Mouse (Mus musculus): ENCODE data around the gene Vmn2r6. TPM values are rescaled to one million over a fixed set of nuclear protein-coding genes. Genes with fewer than 3 reads are reported as not detected.
"Not testable (repeated sequence)": the region's sequence is repeated elsewhere in the genome, so short reads cannot be mapped to it uniquely, and the experiment has no call there.

Gene Vmn2r6
- not detected in 2 replicates for total RNA-seq (2021)
- long read RNA-seq, result 0 reads

DNA sequence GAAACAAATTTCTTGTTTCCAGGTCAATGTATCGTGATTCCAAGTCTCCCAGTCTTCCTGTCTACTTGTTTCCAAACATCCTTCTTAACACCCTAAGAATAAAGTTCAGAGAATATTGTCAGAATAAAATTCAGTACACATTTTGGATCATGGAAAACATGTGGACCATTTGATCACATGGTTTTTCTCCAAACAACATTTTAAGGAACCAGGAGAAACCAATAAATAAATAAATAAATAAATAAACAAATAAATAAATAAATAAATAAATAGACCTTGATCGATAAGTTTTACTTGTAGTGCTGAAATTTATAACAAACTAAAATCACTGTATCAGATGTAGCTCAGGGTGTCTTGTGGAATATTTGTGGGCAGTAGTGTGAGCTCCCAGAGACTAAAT is at the start of gene Vmn2r6:
Gene Vmn2r6 (minus strand): TSS at position 101 of the 400 bp plus-strand sequence.
- DNase-seq, result not testable (repeated sequence)

DNA sequence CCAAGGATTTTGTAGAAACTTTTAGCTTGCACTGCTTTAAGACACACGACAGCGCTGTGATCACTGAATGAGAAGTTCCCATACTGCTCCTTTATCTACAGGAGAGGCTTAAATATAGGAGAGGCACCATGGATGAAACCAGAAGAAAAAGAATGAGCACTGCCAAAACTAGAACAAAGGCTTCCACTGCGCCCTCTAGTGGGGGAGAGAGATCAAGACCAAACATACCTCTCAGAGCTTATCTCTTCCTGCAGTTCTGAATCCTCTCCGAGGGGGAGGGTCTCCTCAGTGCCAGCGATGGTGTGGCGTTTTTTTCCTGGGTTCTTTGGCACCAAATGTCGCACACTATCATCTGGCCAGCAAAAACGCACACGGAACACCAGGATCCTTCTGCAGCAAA is 22.0 kb upstream of the Vmn2r6 start:
- peak; percentile 4 for DNase-seq

DNA sequence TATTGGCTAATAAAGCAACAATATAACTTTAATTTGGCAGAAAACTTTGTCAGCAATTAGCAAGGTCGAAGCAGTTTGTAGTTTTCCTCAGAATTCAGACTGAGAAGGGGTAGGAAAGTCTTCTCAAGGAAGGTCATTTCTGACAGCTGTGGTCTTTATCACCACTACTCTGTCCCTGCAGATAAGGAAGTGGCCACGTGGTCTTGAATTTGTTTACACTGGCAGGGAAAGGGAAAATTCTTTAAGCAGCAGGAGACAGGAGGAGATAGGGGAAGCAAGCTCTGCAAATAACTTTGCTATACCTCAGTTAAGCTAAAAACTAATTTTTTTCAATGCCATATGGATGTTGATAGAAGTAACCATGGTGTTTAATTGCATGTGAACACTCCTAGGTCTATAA is 3.2 kb upstream of the Vmn2r6 start:
- not testable (repeated sequence) for DNase-seq

DNA sequence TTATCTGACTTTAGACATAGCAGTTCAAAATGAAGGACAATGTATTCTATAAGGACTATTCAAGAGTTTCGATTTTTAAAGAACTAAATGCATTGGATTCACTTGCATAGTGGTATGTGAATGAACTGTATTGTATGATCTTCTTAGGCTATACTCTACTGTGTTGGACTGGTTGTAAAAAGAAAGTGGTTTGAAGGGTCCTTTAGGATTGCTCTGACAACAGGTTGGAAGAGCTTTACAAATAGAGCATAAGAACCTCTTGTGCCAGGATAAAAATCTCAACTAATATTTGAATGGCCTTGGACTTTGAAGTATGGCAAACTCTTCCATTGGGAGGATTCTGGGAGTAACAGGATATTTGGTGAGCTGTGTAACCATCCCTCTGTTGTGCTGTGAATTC is 42.0 kb downstream of the Vmn2r6 start:
- not testable (repeated sequence) for DNase-seq

DNA sequence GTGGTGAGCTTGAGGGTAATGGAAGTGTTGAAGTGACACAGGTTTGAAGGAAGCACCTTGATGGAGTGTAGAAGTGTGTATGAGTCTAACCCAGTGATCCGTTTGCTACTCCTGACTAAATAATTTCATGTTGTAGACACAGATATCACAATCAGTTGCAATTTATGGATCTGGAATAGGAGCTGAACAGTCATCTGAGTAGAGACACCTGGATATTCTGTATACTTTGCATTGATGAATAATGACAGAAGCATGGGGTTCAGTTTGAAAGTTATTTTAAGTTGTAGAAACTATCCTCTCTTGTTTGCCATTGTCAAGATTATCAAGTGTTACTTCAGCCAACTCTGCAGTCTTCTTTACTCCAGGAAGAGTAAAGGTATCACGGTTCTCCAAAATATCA is 55.9 kb downstream of the Vmn2r6 start, which contains the start of gene Vmn2r5:
Gene Vmn2r5 (minus strand): TSS at position 101 of the 400 bp plus-strand sequence.
- DNase-seq, result not testable (repeated sequence)

Other genes starting within 250 kb of the Vmn2r6 start
- not detected in 2 replicates for gene Vmn2r4, start 150.5 kb downstream of the Vmn2r6 start, total RNA-seq (2021)
- not detected in 2 replicates for gene Vmn2r5, start 56.0 kb downstream of the Vmn2r6 start, total RNA-seq (2021)